Mouse (Mus musculus) neutrophil, adult 5-6 weeks (primary cell): Measurements from ENCODE around the gene Chid1. TPM values are rescaled to one million over a fixed set of nuclear protein-coding genes. Genes with fewer than 3 reads are reported as not detected.
A peak's percentile ranks its signal among the peaks of the same experiment; 100 is the strongest.

Experiments used
- ATAC-seq: fragments of 151-379, 151-347 bp; 2 replicates; pipeline ENCODE4 v1.8.0; 2017; ENCODE audit warnings: mild to moderate bottlenecking, moderate TSS enrichment; ENCODE audit not compliant: insufficient number of reproducible peaks, poor library complexity, low FRiP score, severe bottlenecking; ENCODE audit errors: extremely low read depth
- total RNA-seq: library from RNA; stranded (forward); fragments of 200-1000 nt; gene quantifications from 2 replicates; pipeline ENCODE4 v1.2.3, GENCODE M21; 2017

Chid1 gene
- total RNA-seq, 1 experiment from 2014 or later = 9.9 TPM

DNA sequence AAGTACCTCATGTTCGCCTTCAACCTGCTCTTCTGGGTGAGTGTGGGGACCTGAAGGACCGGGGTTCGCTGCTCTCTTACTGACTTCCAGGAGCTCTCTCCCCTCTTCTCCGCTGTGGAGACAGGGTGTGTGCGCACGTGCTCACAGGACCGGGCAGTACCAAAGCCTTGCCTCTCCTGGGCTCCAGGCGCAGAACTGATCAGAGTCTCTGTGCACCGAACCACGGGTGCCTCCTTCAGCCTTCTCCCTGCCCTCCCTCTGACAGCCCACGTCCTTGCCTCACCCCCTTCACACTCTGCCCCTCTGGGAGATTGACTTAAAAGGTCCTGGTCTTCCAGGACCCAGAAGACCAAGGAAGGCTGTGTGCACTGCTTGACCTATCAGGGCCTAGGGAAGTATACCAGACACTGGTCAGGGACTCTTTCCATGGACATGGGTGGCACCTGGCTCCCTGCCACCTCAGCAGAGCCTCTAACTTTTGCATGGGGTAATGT is 57.1 kb downstream of the Chid1 start:
- ATAC-seq = no peak

DNA sequence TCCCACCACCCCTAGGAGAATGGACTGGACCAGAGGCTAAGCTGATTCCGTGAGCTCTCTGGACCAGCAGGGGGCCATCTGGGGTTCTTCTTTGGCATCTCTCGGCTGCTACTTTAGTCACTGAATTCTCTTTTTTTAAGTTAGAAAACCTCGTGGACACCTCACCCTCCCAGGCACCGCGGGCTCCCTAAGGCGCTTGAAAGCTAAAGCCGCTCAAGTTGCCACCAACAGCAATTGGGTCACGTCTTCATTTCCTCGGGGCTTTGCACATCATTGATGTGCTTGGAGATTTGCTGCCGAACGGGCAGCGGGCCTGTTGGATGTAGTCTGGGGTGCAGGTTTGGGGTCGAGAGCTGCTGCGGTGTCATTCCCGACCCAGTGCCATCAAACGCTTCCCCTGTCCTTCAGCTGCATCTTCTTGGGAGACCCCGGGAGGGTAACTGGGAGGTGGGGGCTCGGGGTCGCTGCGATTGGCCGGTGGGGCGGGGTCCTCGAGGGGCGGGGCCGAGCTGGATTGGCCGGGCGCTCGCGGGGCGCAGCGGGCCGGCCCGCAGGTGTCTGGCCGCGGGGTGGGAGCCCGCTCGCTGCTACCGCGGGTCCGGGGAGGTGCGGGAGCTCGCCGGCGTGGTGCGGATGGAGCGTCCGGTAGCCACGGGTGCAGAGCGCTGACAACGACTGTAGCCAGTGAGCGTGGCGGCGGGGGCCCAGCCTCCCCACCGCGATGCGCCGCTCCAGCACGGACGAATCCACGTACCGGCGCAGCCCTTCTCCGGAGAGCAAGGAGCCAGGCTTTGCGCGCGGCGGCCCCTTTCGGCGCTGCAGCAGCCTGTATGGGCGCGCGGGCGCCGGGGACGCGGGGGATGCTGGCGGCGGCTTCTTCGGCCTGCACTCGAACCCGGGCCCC is 57.9 kb downstream of the Chid1 start:
- no peak for ATAC-seq

DNA sequence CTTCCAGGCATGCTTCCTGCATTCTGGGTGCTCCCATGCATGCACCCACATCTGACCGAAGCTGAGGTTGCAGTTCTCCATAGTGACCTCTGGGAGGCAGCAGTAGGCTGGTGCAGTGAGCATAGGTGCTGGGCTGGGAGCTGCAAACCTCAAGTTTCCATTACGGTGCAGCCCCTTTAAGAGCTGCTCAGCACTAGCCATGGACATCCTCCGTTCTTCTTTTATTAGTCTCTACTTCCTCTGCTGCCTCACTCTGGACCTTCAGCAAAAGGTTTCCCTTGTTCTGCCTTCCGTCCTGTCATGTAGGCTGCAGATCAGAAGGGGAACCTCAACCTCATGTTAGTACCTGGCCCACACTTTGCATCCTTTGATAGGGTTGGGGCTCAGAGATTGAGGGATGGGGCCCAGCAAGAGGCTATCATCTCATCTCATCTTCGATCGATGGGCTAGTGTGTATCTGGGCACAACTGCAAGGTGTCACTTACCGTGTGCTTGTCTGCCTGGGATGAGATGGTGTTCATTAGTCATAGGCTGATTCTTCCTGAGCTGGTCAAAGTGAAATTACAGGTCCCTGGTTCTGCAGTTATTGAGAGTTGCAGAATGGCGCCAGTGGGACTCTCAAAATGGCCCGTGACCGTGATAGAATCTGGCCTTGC is 58.7 kb downstream of the Chid1 start:
- peak; percentile 82 for ATAC-seq

DNA sequence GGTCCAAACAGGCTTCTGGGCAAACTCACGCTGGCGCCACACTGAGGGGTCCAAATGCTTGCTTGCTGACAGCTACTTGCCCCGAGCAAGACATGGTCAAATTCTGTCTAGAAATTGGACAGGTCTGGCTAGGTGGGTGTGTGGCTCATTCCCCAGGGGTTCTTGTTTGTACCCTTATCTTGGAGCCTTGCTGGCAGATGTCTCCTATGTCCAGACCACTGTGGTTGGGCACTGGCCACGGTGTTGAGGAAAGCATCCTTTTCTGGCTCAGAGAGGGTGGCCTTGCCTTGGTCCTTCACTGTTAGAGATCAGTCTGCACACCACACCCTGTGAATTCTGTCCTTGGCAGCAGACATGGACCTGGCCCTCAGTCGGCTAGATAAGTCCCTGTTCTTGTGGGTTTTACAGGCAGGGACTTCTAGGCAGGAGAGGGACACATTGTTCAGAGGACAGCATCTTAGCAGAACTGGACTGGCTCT is 61.3 kb downstream of the Chid1 start:
- no peak for ATAC-seq

DNA sequence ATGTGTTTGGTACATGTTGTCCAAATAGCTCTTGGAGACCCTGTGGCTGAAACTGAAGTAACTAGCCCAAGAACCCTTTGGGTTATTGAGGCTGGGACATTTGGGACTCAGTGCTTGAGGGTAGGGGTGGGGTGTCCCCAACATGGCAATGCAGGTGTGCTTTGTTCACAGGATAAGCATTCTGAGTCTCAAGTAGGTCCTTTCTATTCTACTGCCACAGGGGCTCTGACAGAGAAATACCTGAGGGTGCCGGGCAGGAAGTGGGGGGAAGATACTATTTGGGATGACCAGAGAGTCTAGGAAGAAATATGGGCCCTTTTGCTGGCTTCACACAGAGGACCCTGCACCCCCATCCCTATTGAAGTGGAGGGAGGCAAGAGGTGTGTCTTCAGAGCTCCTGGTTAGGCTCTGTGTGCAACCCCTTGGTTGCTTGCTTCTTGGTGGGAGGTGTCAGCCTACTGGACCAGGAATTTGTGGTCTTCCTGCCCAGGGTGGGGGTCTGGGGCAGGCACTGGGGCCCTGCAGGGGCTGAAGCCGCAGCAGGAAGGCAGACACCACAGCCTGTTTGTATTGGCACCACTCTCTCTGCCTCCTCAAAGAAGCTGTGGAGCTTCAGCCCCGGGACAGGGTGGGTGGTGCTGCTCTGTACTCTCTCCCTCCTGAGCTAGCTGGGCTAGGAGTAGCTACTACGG is 61.9 kb downstream of the Chid1 start:
- no peak for ATAC-seq

DNA sequence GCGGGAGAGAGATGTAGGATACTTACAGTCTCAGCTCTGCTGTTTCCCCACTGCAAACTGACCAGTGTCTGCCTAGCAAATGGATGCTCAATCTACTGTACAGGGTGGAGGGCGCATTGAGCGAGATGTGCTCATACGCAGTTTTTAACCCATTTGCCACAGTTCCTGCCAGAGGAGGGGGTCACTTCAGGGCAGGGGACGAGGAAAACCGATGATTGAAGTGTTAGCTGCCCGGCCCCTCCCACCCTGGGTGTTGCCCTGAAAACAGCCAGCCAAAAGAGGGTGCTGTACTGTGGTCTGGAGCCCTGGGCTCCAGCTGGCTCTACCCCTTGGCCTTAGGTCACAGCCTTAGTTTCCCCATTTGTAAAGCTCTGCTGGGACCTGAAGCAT is 62.7 kb downstream of the Chid1 start:
- ATAC-seq = no peak

DNA sequence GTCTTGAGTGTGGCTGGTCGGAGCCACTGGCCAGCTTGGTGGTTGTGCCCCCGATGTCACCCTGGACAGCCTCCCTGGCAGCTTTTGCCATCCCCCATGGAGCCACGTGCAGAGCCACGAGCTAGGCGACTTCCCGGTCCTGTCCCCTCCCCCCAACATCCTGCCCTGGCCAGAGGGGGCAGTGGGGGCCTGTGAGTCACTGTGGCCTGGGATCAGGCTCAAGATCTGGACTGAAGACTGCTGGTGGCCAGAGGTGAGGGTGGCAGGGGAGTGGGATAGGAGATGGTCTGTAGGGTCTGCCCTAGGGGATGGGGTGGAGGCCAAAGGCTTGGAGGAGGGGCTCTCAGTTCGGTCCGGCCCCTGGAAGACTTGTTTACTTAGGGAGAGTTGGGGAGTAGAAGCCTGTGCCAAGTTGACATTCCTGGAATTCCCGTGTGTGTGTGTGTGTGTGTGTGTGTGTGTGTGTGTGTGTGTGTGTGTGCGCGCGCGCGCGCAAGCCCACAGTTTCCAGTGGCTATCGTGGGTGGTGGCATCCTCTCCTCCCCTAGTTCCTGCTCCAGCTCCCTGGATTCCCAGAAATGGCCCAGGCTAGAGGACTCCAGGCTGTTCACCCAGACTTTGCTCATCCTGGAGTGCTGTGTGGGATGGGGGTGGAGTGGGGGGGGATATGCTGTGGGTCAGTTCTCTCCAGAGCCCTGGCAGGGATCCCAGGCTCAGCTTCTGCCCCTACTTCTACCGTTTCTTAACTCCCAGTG is 63.3 kb downstream of the Chid1 start:
- no peak for ATAC-seq

DNA sequence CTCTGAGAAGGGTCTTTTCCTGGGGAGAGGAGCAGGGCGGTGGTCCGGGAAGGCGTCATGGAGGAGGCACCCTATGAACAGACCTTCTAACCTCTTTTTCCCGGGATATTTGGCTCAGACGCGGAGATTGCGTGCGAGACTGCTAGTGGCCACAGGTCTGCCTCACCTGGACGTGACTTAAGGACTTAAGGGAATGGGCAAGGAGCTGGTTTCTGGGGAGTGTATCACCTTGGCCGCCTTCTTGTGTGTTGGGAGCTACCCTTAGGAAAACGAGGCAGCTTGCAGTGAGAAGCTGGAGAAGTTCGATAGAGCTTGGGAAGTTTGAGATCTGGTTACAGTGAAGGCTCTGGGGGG is 63.9 kb downstream of the Chid1 start:
- no peak for ATAC-seq

DNA sequence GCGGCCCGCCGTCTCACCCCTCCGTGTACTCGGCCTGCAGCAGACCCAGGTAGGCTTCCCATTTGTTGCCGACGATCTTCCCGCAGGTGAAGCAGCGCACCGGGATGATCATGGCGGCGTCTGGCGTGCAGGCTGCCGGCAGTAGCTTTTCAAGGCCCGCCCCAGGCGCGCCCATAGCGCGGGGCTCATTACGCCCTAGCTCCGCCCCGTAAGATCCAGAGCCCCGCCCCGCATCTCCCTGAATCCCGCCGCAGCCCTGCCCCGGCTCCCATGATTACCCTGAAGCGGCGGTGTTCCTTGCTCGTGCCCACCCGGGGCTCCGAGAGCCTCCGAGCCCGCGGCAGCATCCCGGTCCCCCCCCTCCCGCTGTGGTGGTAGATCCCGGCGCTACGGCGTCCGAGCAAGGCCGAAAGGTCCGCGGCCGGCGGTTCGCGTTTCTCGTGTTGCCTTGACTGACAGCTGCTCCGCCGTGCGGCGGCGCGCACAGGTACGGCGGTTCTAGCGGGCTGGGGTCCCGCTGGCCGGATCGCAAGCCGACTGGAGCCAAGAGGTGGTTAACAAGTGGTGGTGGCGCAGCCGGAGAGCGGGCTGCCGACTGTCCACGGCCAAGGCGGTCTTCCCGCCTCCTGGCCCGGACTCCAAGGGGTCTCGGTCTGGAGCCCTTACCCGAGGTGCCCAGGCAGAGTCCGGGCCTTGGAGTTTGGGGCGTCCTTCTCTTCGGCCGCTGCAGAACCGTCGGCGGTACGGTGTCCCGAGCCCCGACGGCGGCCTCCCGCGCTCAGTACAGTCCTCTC is 64.4 kb downstream of the Chid1 start, which contains the start of the genes Polr2l and Tspan4:
Gene Polr2l (minus strand): TSS at position 122 of the 794 bp plus-strand sequence.
Gene Tspan4 (plus strand): TSS at position 230 of the 794 bp plus-strand sequence.
- peak; percentile 72 for ATAC-seq

DNA sequence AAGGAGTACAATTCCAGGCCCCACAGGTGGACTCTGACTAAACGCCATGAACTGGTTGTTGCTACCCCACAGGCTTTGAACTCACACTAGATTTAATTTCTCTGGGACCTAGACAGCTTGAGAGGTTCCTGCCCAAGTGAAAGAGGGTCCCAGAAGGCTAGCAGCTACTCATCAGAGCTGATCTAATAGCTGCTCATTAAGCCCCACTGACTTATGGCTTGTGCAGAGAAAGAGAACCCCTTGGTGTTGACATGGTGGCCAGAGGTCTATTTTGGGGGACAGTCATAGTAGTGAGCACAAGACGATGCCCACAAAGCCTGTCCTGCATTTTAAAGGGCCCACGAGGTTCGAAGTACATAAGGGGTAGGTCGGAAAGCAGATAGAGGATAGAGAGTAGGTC is 65.5 kb downstream of the Chid1 start:
- ATAC-seq = no peak

DNA sequence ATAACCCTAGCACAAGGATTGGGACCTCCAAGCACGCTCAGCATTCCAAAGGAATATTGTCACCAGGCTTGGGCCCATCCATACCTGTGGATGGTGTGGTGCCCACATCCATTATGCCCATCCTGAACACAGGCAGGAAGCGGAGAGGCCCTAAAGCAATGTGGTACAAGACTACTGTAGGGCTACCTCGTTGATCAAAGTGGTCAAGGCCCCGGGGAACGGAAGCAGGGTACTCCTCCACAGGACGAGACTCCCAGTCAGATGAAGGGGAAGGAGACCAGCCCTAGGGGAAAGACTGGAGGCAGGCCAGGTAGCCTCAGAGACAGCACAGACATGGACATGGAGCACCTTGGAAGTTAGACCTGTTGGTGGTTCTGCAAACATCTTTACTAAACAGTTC is 66.9 kb downstream of the Chid1 start:
- ATAC-seq = no peak

DNA sequence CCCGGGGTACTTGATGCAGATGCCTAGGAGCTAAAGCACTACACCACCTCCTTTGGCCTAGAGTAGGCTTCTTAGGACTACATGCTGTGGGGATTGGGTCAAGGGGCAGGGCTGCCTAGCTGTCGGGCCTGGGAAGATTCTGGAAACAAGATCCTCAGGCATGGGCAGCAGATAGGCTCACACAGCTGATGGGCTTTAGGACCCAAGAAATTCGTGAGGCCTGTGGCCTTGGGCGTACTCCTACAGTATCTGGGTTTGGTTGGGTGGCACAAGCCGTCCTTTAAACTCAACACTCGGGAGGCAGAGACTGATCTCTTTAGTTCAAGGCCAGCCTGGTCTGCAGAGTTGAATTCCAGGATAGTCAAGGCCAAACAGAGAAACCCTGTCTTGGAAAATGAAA is 67.4 kb downstream of the Chid1 start:
- ATAC-seq = no peak

DNA sequence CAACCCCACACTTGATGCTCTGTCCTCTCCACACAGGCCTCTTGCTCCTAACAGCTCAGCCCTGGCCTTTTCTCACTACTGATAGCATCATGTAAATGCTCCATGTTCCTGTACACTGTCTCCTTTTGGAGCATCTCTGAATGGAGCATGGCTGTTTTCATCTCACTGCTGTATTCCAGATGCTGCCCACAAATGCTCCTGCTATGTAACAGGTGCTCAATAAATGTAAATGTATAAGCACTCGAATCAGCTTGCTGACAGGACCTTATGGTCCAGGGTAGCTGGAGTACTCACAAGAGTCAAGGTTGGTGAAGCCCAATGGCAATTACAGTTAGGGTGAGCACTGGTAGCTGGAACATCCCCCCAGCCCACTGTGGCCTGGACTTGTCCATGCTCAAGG is 68.4 kb downstream of the Chid1 start:
- no peak for ATAC-seq

DNA sequence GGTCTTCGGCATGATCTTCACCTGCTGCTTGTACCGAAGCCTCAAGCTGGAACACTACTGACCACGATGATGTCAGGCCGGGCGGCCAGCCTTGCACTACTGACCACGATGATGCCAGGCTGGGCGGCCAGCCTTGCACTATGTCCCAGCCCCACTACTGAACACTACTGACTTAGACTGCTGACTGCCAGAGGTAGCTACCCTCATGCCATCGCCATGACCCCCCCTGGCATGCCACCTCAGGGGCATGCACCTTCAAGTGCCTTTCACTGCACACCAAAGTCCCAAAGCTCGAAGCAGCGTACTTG is 69.1 kb downstream of the Chid1 start:
- no peak for ATAC-seq

DNA sequence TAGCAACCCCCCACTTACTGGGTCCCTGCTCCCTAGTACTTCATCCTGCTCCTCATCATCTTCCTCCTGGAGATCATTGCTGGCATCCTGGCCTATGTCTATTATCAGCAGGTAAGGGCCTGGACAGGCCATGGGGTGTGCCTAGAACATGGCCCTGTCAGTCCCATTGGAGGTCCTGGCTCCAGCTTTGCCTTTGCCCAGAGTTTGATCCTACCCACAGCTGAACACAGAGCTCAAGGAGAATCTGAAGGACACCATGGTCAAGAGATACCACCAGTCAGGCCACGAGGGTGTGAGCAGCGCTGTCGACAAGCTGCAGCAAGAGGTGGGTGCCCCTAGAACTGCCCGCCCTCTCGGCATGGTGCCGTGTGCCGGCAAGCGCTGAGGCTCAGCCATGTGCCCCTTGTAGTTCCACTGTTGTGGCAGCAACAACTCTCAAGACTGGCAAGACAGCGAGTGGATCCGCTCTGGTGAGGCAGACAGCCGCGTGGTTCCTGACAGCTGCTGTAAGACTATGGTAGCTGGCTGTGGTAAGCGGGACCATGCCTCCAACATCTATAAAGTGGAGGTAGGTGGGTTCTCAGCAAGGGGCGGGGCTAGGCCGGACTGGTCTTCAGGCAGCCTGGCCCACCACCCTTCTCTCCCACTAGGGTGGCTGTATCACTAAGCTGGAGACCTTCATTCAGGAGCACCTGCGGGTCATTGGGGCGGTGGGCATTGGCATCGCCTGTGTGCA is 69.6 kb downstream of the Chid1 start:
- ATAC-seq = no peak

DNA sequence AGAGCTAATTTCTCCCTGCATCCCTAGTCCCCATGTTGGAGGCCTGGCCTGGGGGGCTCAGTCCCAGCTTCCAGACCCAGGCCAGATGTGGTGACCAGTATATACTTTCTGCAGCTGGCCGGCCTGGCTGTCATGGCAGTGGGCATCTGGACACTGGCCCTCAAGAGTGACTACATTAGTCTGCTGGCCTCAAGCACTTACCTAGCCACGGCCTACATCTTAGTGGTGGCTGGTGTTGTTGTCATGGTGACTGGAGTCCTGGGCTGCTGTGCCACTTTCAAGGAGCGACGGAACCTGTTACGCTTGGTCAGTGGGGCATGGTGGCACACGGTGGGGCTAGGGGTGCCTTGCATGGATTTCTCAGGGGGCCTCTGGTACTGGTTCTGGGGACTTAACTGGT is 70.3 kb downstream of the Chid1 start:
- ATAC-seq = no peak

DNA sequence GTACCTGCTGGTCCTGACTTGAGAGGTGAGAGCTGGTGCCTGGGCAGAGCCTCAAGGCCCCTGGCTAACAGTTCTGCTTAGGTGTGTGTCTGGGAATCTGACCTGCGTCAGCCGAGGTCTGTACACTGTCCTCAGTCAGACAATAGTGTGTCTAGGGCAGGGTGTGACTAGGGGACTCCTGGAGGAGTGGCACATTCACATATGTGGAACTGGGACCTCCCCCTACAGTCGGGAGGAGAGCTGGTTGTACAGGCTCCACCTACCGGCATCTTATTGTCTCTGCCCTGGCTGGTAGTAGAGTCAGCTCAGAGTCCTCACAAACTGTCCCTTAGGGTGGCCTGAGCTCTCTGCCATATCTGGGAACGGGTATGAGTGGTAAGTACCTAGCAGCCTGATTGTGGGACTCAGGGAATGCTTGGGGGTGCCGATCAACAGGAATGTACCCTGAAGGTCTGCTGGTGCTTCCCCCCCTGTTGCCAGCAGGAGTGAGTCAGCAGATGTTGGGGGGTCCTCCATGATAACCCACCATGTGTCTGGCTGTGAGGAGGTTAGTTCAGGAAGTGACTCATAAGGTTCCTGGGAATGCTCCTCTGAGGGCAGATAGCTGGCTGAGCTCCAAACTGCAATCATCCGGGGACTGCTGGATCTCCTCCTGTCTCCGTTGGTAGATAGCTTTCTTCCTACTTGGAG is 71.0 kb downstream of the Chid1 start:
- ATAC-seq = peak; percentile 61
